Mouse (Mus musculus) spleen, embryonic (tissue): ENCODE data around the gene Olfr930.

Source experiments
- CTCF ChIA-PET: fragments of 350-600 bp; sonication (Branson Sonifier 250); formaldehyde crosslinking; loops from one replicate; lab custom pipeline; 2022; lab: Charles Lee

Gene Olfr930

DNA sequence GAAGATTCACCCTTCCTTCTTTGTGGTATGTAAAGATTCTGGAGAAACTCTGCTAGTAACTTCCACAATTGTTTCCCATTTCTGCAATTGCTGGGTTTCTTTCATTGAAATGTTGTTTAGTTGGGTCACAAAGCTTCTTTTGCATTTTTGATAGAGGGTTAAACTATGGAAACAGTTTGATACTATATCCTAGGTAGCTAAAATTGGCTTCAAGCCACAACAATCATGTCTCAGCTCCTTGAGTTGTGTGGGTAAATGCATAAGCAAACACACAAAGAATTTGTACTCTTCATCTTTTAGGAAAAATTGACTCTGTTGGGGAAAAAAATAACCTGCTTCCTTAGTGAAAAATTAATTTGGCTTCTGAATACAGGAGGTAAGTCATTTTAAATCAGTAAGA lies at the start of gene Olfr930:
Olfr930 (plus strand) TSS at position 301 of the 400 bp plus-strand sequence.
- CTCF ChIA-PET = no interaction called here

DNA sequence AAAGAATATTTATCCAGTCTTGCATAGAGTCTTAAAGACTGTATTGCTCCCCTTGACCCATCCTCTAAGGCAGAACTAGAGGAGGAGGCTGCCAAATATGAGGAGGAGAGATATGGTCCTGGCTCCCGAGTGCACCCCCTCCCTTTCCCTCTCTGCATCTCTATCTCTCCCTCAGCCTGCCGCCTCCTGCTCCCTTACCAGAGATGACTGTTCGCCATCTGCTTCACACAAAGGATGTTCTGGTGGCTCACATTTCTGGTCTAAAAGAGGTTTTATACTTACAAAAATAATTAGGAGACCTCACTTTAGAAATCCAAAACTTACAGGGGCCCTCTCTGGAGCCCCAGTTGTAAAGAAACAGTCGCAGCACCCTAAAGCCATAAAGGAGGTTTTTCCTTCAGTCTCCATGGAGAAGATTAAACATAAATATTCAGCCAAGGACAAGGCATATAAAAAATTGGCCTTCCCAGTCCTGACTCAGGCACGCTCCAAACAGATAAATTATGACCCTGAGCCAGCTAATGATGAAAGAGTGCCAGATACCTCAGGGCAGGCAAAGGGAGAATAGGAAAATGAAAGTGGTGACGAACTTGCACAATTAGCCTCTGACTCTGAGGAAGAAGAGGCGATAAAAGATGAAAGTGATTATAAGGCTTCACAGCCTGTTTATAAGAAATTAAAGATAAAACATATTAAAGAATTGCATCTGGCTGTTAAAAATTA lies 24.0 kb downstream of the Olfr930 start:
- CTCF ChIA-PET = no interaction called here

- CTCF ChIA-PET = no interaction called here
These were observed 24.5 kb downstream of the Olfr930 start for GRCm38 (mm10) chr9:38954124-38954416.

DNA sequence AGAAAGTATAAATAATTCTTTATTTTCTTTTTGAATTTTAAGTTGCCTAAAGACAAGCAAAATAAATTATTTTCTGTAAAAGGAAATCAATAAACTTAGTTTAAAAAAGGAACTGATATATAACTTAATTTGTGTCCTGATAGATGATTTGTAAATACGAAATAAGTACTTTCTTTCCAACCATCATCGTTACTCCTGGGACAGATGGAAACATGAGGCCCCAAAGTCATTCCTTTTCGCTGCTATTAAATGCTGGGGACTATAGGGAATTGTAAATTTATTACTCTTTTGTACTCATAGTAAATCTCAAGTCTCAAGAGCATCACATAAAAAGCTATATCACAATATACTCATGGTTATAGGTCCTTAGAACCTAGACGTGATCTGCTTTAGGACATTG lies 42.4 kb downstream of the Olfr930 start, which contains the start of gene Olfr933:
Olfr933 (plus strand) TSS at position 301 of the 400 bp plus-strand sequence.
- CTCF ChIA-PET = no interaction called here
